ENCODE assay signal across 19 mouse cellular contexts in genomic region chr19:55486473-55486872, GRCm38 (mm10).
A peak's percentile ranks its signal among the peaks of the same experiment; 100 is the strongest.
DNase-seq lines count a peak whose midpoint lies in the region; ATAC-seq and TF ChIP-seq lines count a peak whose summit lies in the region.
"Had no signal": no experiment of that assay in that cellular context is flagged by ENCODE, and none has a peak within 500 bp of the region (broad histone marks: within the 10 kb centered on the region; RNA-seq: fewer than 3 reads in every experiment).

No protein-coding gene starts in this region.

- H3K27me3 ChIP-seq in hindbrain, postnatal 0 days (ENCODE audit: insufficient read depth, low read length), result no peaks in the 10 kb centered on the region
- H3K27me3 ChIP-seq: embryonic facial prominence, embryonic 13.5 days; intestine, embryonic 15.5 days had no signal

- no peak for TF ChIP-seq CTCF in hindbrain, postnatal 0 days (IDR thresholded peaks at IDR 0.05; ENCODE audit: low read depth)

- peak; percentile 63; the same call in 1 of the 2 replicates for ATAC-seq in common myeloid progenitor, adult 5-6 weeks (replicated peaks; ENCODE audit: low read depth, poor library complexity, severe bottlenecking)
- ATAC-seq in hindbrain, postnatal 0 days, result no peak
- ATAC-seq in activated CD4-positive, CD25-positive, alpha-beta regulatory T cell, adult 4 months, result no peak
- ATAC-seq: forebrain, embryonic 13.5 days; intestine, embryonic 15.5 days had no signal

- no peak overlapping the region for H3K4me3 ChIP-seq in hindbrain, postnatal 0 days (ENCODE audit: low read length)
- H3K4me3 ChIP-seq: embryonic facial prominence, embryonic 13.5 days; forebrain, embryonic 13.5 days; heart, embryonic 10.5 days; hindbrain, embryonic 12.5 days; intestine, embryonic 15.5 days had no signal

- H3K4me1 ChIP-seq in hindbrain, postnatal 0 days (ENCODE audit: insufficient read depth, low read length), result 0 out of 2 replicates have a peak, but pooled peaks cover 3% of the 10 kb centered on the region

- DNase-seq in retina, postnatal 1 day, result peak; percentile 24
- no peak for DNase-seq in retina, embryonic 14.5 days (ENCODE audit: low spot score)
- peak; percentile 58 for DNase-seq in NIH3T3 (ENCODE audit: low read depth)
- no peak for DNase-seq in gastrocnemius, postnatal 4 days (ENCODE audit: low spot score in 2 of 2)
- DNase-seq in hindbrain, postnatal 0 days (ENCODE audit: low spot score), result no peak
- DNase-seq: adrenal gland, postnatal 14 days; cerebellum, adult 2 months; cerebellum, postnatal 10 days; gastrocnemius, postnatal 14 days; heart, postnatal 10 days; heart, postnatal 4 days; kidney, adult 18-20 months had no signal

- no peaks in the 10 kb centered on the region for H3K9me3 ChIP-seq in hindbrain, postnatal 0 days (ENCODE audit: low read length)
- H3K9me3 ChIP-seq: embryonic facial prominence, embryonic 13.5 days; forebrain, embryonic 13.5 days; heart, embryonic 10.5 days; hindbrain, embryonic 12.5 days; intestine, embryonic 15.5 days had no signal

- H3K27ac ChIP-seq in hindbrain, postnatal 0 days, result no peak overlapping the region
- H3K27ac ChIP-seq: embryonic facial prominence, embryonic 13.5 days; forebrain, embryonic 13.5 days; heart, embryonic 10.5 days; hindbrain, embryonic 12.5 days; intestine, embryonic 15.5 days had no signal

- H3K9ac ChIP-seq in hindbrain, postnatal 0 days (replicated peaks; ENCODE audit: low read length), result no peak overlapping the region
- H3K9ac ChIP-seq: embryonic facial prominence, embryonic 13.5 days; forebrain, embryonic 13.5 days; hindbrain, embryonic 12.5 days; intestine, embryonic 15.5 days had no signal

- no peaks in the 10 kb centered on the region for H3K36me3 ChIP-seq in hindbrain, postnatal 0 days (ENCODE audit: insufficient read depth, low read length)
- H3K36me3 ChIP-seq: embryonic facial prominence, embryonic 13.5 days; heart, embryonic 10.5 days; hindbrain, embryonic 12.5 days; intestine, embryonic 15.5 days had no signal

- H3K4me2 ChIP-seq in hindbrain, postnatal 0 days (ENCODE audit: low read depth, low read length), result no peak overlapping the region
- H3K4me2 ChIP-seq: embryonic facial prominence, embryonic 13.5 days; forebrain, embryonic 13.5 days; hindbrain, embryonic 12.5 days; intestine, embryonic 15.5 days had no signal

- WGBS in hindbrain, postnatal 0 days, result 86% methylated on average over 4 of the region's 4 CpGs

Comparison
In these comparisons a context has a peak if more than half of its experiments do, and no peak if none do; other contexts are left out.
1. DNase-seq: peak in retina, postnatal 1 day (single experiment) and NIH3T3 (single experiment); none in retina, embryonic 14.5 days (single experiment), gastrocnemius, postnatal 4 days (0 of 2) and hindbrain, postnatal 0 days (single experiment).